Mouse (Mus musculus) bone marrow macrophage, adult 2 months (primary cell): ENCODE results near the gene Cadm1.

Experiments
- CTCF ChIP-seq: IDR thresholded peaks from 2 replicates; pipeline ENCODE4 v1.5.1; 2012; ENCODE audit warnings: low read depth, mild to moderate bottlenecking, low read length, moderate library complexity
- POLR2A ChIP-seq: IDR thresholded peaks from 2 replicates; pipeline ENCODE4 v1.6.1; 2012; ENCODE audit warnings: mild to moderate bottlenecking, low read depth, low read length, borderline replicate concordance

DNA sequence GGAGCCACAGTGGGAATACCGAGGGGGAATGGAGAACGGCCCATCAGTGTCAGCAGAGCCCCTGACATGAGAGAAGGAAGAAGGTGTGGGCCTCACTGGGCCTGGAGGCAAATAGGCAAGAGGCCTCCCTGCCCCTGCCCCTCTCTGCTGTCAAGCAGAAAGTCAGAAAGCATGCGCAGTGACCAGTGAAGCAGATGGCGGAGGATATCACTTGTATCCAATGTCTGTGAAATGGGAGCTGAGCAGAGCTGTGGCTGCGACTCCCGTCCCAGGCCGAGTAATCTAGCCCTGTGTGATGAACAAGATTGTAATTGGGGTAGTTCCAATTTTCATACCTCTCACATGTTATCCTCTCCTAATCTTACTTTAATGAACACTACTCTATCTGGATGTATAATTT, 337.5 kb downstream of the Cadm1 start:
- no peak for TF ChIP-seq POLR2A
- no peak for TF ChIP-seq CTCF
